Mouse (Mus musculus) heart, embryonic 14.5 days (tissue): ENCODE measurements around the gene Gse1. TPM values are rescaled to one million over a fixed set of nuclear protein-coding genes. Genes with fewer than 3 reads are reported as not detected.

Experiments used
- ATAC-seq: fragments of 200-750 bp; cut with Nextera tagmentation; 2 replicates; pipeline ENCODE4 v1.8.0; 2017; ENCODE audit warnings: low read depth, moderate TSS enrichment; ENCODE audit not compliant: insufficient number of reproducible peaks, insufficient read depth, low FRiP score
- H3K27ac ChIP-seq, 2 experiments: fragments of 200-500 bp in 1 of 2; fragments of 300-500 bp in 1 of 2; sonication (generic) in 1 of 2; replicated peaks in 1 of 2; 2 replicates each; pipeline ENCODE4 v1.5.1; 2012 to 2014; ENCODE audit warnings: low read depth in 2 of 2, low read length in 2 of 2, control low read depth in 1 of 2, mild to moderate bottlenecking in 1 of 2, mixed read lengths in 1 of 2; ENCODE audit not compliant: control insufficient read depth in 1 of 2, insufficient read depth in 1 of 2
- H3K27me3 ChIP-seq: fragments of 300-500 bp; sonication (generic); 2 replicates; pipeline ENCODE4 v1.6.1; 2014; ENCODE audit warnings: mild to moderate bottlenecking, low read length, control low read depth; ENCODE audit not compliant: control insufficient read depth, insufficient read depth
- H3K36me3 ChIP-seq: fragments of 300-500 bp; sonication (generic); 2 replicates; pipeline ENCODE4 v1.6.1; 2014; ENCODE audit warnings: mild to moderate bottlenecking, control low read depth, low read length, mixed read lengths; ENCODE audit not compliant: control insufficient read depth, insufficient read depth
- H3K4me1 ChIP-seq, 2 experiments: fragments of 200-500 bp in 1 of 2; fragments of 300-500 bp in 1 of 2; sonication (generic) in 1 of 2; 2 replicates each; pipeline ENCODE4 v1.6.1; 2012 to 2014; ENCODE audit warnings: low read length in 2 of 2, control low read depth in 1 of 2, mixed read lengths in 1 of 2; ENCODE audit not compliant: control insufficient read depth in 2 of 2, insufficient read depth in 2 of 2
- H3K4me2 ChIP-seq: fragments of 300-500 bp; sonication (generic); 2 replicates; pipeline ENCODE4 v1.6.1; 2014; ENCODE audit warnings: mild to moderate bottlenecking, low read length
- H3K4me3 ChIP-seq, 2 experiments: fragments of 200-500 bp in 1 of 2; fragments of 300-500 bp in 1 of 2; sonication (generic) in 1 of 2; 2 replicates each; pipeline ENCODE4 v1.5.1; 2012 to 2014; ENCODE audit warnings: low read length in 2 of 2, mild to moderate bottlenecking in 2 of 2, control low read depth in 1 of 2, low read depth in 1 of 2, moderate library complexity in 1 of 2; ENCODE audit not compliant: control insufficient read depth in 1 of 2, insufficient read depth in 1 of 2
- H3K9ac ChIP-seq: fragments of 300-500 bp; sonication (generic); 2 replicates; pipeline ENCODE4 v1.6.1; 2014; ENCODE audit warnings: mild to moderate bottlenecking, low read length
- H3K9me3 ChIP-seq: fragments of 300-500 bp; sonication (generic); 2 replicates; pipeline ENCODE4 v1.6.1; 2016; ENCODE audit warnings: low read length, control low read depth; ENCODE audit not compliant: control insufficient read depth
- WGBS: fragments of 180-500 bp; shearing (Covaris S2); extraction: QIAGEN DNeasy Blood & Tissue Kit; methylation state at CpG from one replicate; pipeline ENCODE4 v1.1.7; 2014; 5-methylcytosine and 5-hydroxymethylcytosine counted together
- polyA plus RNA-seq: library from polyadenylated mRNA; unstranded; fragments of >200 nt; fragmentation: Nextera tagmentation; extraction: Ambion mirVana; gene quantifications from 2 replicates; pipeline ENCODE4 v1.2.1, GENCODE M21; 2014

Gse1 gene
- polyA plus RNA-seq, 1 experiment from 2014 or later, result 12.2 TPM

- Histone ChIP-seq H3K27me3 (no peaks in the 10 kb centered on the region), H3K36me3 (no peaks in the 10 kb centered on the region), H3K27ac (no peak overlapping the region), H3K9me3 (peaks cover 4% of the 10 kb centered on the region; the same call in 1 of the 2 replicates), H3K9ac (no peak overlapping the region), H3K4me3 (no peak overlapping the region), H3K4me2 (no peak overlapping the region), H3K4me1 (peaks cover 12% of the 10 kb centered on the region in 2 experiments)
- no peak for ATAC-seq
- 94% methylated on average over 6 of the region's 6 CpGs for WGBS
These were observed 26.9 kb upstream of the Gse1 start for GRCm38 (mm10) chr8:120201351-120201750.

- Histone ChIP-seq H3K9me3 (peaks cover 4% of the 10 kb centered on the region; the same call in 1 of the 2 replicates), H3K4me3 (no peak overlapping the region), H3K27ac (no peak overlapping the region), H3K9ac (no peak overlapping the region), H3K4me1 (peaks cover 12% of the 10 kb centered on the region in 2 experiments), H3K27me3 (no peaks in the 10 kb centered on the region), H3K4me2 (no peak overlapping the region), H3K36me3 (no peaks in the 10 kb centered on the region)
- ATAC-seq, result 0 out of 2 replicates have a peak, but pooled peaks have one; percentile 10
- WGBS, result 23% methylated on average over 3 of the region's 3 CpGs
These were observed 25.7 kb upstream of the Gse1 start for GRCm38 (mm10) chr8:120202546-120202945.

GRCm38 (mm10) chr8:120204736-120205360, 23.4 kb upstream of the Gse1 start:
- no peaks in the 10 kb centered on the region for H3K27me3 ChIP-seq
- ATAC-seq, result peak; percentile 14; the same call in 1 of the 2 replicates
- no peaks in the 10 kb centered on the region for H3K36me3 ChIP-seq
- H3K4me3 ChIP-seq, result no peak overlapping the region
- H3K9me3 ChIP-seq, result no peaks in the 10 kb centered on the region
- H3K9ac ChIP-seq, result no peak overlapping the region
- H3K4me2 ChIP-seq, result no peak overlapping the region
- WGBS, result 56% methylated on average over 7 of the region's 7 CpGs
- H3K4me1 ChIP-seq, result peaks cover 12% of the 10 kb centered on the region in 2 experiments
- H3K27ac ChIP-seq, result no peak overlapping the region

- WGBS, result 86% methylated on average over 9 of the region's 9 CpGs
- H3K9me3 ChIP-seq, result no peaks in the 10 kb centered on the region
- no peaks in the 10 kb centered on the region for H3K27me3 ChIP-seq
- no peak overlapping the region for H3K4me3 ChIP-seq
- no peak for ATAC-seq
- H3K4me2 ChIP-seq, result no peak overlapping the region
- no peaks in the 10 kb centered on the region for H3K36me3 ChIP-seq
- H3K4me1 ChIP-seq, result peaks cover 18 to 20% of the 10 kb centered on the region in 2 experiments
- H3K9ac ChIP-seq, result no peak overlapping the region
- no peak overlapping the region for H3K27ac ChIP-seq
These were observed 22.3 kb upstream of the Gse1 start for GRCm38 (mm10) chr8:120205916-120206315.

GRCm38 (mm10) chr8:120207364-120207763, 20.9 kb upstream of the Gse1 start:
- peaks cover 24% of the 10 kb centered on the region in 2 experiments for H3K4me1 ChIP-seq
- H3K4me2 ChIP-seq, result no peak overlapping the region
- no peaks in the 10 kb centered on the region for H3K27me3 ChIP-seq
- no peak overlapping the region for H3K27ac ChIP-seq
- WGBS, result 83% methylated on average over 8 of the region's 8 CpGs
- H3K9me3 ChIP-seq, result no peaks in the 10 kb centered on the region
- H3K4me3 ChIP-seq, result no peak overlapping the region
- no peaks in the 10 kb centered on the region for H3K36me3 ChIP-seq
- no peak overlapping the region for H3K9ac ChIP-seq
- ATAC-seq, result no peak

- no peak overlapping the region for H3K27ac ChIP-seq
- H3K9me3 ChIP-seq, result no peaks in the 10 kb centered on the region
- no peak overlapping the region for H3K4me3 ChIP-seq
- no peak overlapping the region for H3K9ac ChIP-seq
- no peaks in the 10 kb centered on the region for H3K36me3 ChIP-seq
- H3K4me2 ChIP-seq, result no peak overlapping the region
- H3K27me3 ChIP-seq, result no peaks in the 10 kb centered on the region
- H3K4me1 ChIP-seq, result peaks cover 20 to 23% of the 10 kb centered on the region in 2 experiments
- no peak for ATAC-seq
- 77% methylated on average over 11 of the region's 11 CpGs for WGBS
These were observed 20.1 kb upstream of the Gse1 start for GRCm38 (mm10) chr8:120208113-120208512.

- H3K4me2 ChIP-seq, result no peak overlapping the region
- WGBS, result 6% methylated on average over 4 of the region's 4 CpGs
- ATAC-seq, result no peak
- H3K9ac ChIP-seq, result no peak overlapping the region
- no peak overlapping the region for H3K27ac ChIP-seq
- H3K9me3 ChIP-seq, result no peaks in the 10 kb centered on the region
- H3K4me3 ChIP-seq, result no peak overlapping the region
- H3K4me1 ChIP-seq, result peaks cover 29 to 32% of the 10 kb centered on the region in 2 experiments
- no peaks in the 10 kb centered on the region for H3K27me3 ChIP-seq
- H3K36me3 ChIP-seq, result no peaks in the 10 kb centered on the region
These were observed 16.9 kb upstream of the Gse1 start for GRCm38 (mm10) chr8:120211345-120211744.

GRCm38 (mm10) chr8:120212596-120212995, 15.7 kb upstream of the Gse1 start:
- H3K4me3 ChIP-seq, result no peak overlapping the region
- H3K36me3 ChIP-seq, result no peaks in the 10 kb centered on the region
- H3K4me2 ChIP-seq, result no peak overlapping the region
- H3K9me3 ChIP-seq, result no peaks in the 10 kb centered on the region
- H3K9ac ChIP-seq, result no peak overlapping the region
- H3K27me3 ChIP-seq, result no peaks in the 10 kb centered on the region
- ATAC-seq, result no peak
- WGBS, result 89% methylated on average over 7 of the region's 7 CpGs
- H3K4me1 ChIP-seq, result peaks cover 39 to 45% of the 10 kb centered on the region in 2 experiments
- no peak overlapping the region for H3K27ac ChIP-seq
